Mouse (Mus musculus): ENCODE data around the gene Tmem198b.

The Tmem198b gene

GRCm38 (mm10) chr10:128798676-128799075, 5.5 kb downstream of the Tmem198b start:
- no peak for DNase-seq (ENCODE audit: low spot score)

DNA sequence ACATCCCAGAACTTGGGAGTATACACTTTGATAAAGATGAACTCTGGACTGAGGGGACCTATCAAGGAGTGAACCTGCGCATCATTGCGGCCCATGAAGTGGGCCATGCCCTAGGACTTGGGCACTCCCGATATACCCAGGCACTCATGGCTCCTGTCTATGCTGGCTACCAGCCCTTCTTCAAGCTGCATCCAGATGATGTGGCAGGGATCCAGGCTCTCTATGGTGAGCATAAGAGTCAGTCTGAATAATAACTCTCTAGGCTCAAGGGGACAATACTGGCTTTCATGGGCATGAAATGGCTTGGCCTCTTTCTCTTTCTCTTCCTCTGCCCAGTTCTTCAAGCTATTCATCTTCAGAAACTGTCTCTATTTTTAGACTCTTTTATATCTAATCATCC, 8.6 kb downstream of the Tmem198b start:
- no peak for DNase-seq (ENCODE audit: low spot score)

DNA sequence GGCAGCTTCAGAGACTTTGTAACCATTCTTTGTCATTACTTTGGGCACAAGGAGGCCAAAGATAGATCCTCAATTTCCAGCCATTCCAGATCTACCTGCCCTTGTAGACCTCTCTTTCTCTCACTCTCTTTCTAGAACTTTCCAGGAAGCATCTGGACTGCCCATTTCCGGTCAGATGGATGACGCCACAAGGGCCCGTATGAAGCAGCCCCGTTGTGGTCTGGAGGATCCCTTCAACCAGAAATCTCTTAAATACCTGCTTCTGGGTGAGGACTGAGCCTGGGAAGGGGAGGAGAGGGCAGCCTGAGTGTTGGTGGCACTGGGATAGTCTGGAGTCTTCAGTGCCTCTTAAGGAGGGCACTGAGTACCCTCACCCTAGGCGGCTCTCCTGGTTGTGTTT, 9.8 kb downstream of the Tmem198b start:
- DNase-seq (ENCODE audit: low spot score) = no peak

- no peak for DNase-seq (ENCODE audit: low spot score)
Measured at GRCm38 (mm10) chr10:128793258-128793657, 10.9 kb downstream of the Tmem198b start.

GRCm38 (mm10) chr10:128792041-128792440, 12.1 kb downstream of the Tmem198b start:
- DNase-seq (ENCODE audit: low spot score) = no peak

- DNase-seq (ENCODE audit: low spot score) = no peak
Measured at GRCm38 (mm10) chr10:128790398-128791124, 13.6 kb downstream of the Tmem198b start, which contains the start of gene Mmp19. Gene Mmp19, plus strand, starts transcription at chr10:128790910.

DNA sequence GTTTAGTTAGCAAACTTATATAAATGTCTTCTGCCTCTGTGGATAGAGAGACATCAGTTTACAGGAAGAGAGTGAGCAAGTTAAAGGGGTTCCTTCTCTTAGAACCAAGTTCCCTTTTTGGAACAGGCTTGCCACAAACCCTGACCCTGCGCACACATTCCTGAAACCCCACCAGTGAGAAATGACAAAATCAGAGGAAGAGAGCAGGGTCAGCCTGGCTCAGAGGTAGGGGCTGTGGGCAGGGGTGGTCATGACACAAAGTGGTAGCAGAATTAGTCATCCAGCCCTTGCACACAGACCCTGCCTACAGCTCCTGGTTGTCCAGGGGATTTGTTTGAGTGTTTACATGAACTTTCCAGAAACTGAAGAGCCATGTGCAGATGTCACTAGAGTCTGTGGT, 24.0 kb downstream of the Tmem198b start:
- no peak for DNase-seq (ENCODE audit: low spot score)

DNA sequence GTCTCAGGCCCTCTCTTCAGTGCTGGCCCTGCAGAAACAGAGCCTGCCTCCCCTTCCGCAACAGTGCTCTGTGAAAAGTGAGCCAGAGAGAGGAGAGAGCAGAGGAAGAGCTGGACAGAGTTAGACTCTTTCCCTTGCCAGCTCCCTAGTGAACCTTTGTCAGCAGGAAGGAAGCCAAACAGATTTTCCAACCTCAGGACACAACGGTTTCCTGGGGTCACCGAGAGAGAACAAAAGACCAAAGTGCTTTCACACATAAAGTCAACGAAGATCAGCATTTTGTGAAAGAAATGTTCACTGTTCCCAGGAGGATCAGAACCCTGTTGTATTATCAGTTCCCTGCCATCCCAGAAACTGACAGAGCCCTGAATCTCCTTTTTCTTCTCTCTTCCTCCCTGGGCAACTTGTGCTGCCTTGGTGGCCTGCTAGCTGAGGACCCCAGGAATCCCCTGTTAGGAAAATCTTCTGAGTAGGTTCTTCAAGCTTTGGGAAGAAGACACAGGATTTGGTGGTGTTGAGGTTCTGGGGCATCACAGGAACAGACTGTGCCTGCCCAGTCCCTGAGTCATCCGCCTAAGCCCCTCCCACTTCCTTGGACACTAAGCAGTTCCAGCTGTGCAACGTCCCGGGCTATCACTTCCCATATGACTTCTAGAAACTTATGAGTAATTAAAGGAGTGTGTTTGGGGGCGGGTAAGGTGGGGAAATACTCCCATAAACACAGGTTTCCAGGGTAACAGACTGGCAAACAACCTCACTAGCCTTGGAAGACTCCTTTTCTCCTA, 25.0 kb downstream of the Tmem198b start:
- DNase-seq (ENCODE audit: low spot score) = peak; percentile 23

- no peak for DNase-seq (ENCODE audit: low spot score)
Measured at GRCm38 (mm10) chr10:128778441-128778840, 25.7 kb downstream of the Tmem198b start.

GRCm38 (mm10) chr10:128773685-128774084, 30.5 kb downstream of the Tmem198b start:
- DNase-seq (ENCODE audit: low spot score) = no peak

GRCm38 (mm10) chr10:128772895-128773294, 31.3 kb downstream of the Tmem198b start:
- no peak for DNase-seq (ENCODE audit: low spot score)
